In genomic region chr7:12422855-12423254, GRCm38 (mm10) we compare ENCODE assay signal across 10 mouse cellular contexts. TPM values are rescaled to one million over a fixed set of nuclear protein-coding genes. Genes with fewer than 3 reads are reported as not detected.
DNase-seq lines count a peak whose midpoint lies in the region; ATAC-seq and TF ChIP-seq lines count a peak whose summit lies in the region.
"Had no signal": no experiment of that assay in that cellular context is flagged by ENCODE, and none has a peak within 500 bp of the region (broad histone marks: within the 10 kb centered on the region; RNA-seq: fewer than 3 reads in every experiment).

No protein-coding gene starts in this region.

- 55% methylated on average over 3 of the region's 3 CpGs for WGBS in heart, embryonic 14.5 days
- WGBS in hindbrain, embryonic 13.5 days: 61% methylated on average over 3 of the region's 3 CpGs
- WGBS in midbrain, embryonic 10.5 days: 66% methylated on average over 3 of the region's 3 CpGs

- no peaks in the 10 kb centered on the region for H3K9me3 ChIP-seq in heart, embryonic 14.5 days (ENCODE audit: control insufficient read depth, low read length)
- H3K9me3 ChIP-seq in hindbrain, embryonic 13.5 days: no peaks in the 10 kb centered on the region
- H3K9me3 ChIP-seq in midbrain, embryonic 10.5 days (replicated peaks): no peaks in the 10 kb centered on the region

- TF ChIP-seq CTCF in cortical plate, adult 2 months (IDR thresholded peaks at IDR 0.05; ENCODE audit: extremely low read depth, insufficient read depth, low read length): no peak

- H3K4me1 ChIP-seq in heart, embryonic 14.5 days (ENCODE audit: control insufficient read depth in 2 of 2, insufficient read depth in 2 of 2, low read length in 2 of 2): peaks cover 0 to 7% of the 10 kb centered on the region in 2 experiments; a peak in 1 of 4 replicates
- no peaks in the 10 kb centered on the region; the same call in 1 of the 2 replicates for H3K4me1 ChIP-seq in cortical plate, adult 2 months (ENCODE audit: control insufficient read depth, insufficient read depth, low read length)
- H3K4me1 ChIP-seq in hindbrain, embryonic 13.5 days (replicated peaks): peaks cover 18% of the 10 kb centered on the region
- H3K4me1 ChIP-seq in midbrain, embryonic 10.5 days: peaks cover 8% of the 10 kb centered on the region

- no peak for ATAC-seq in heart, embryonic 14.5 days (ENCODE audit: insufficient number of reproducible peaks, insufficient read depth, low FRiP score, low read depth)
- ATAC-seq in hindbrain, embryonic 13.5 days (ENCODE audit: low FRiP score): no peak; the same call in 1 of the 2 replicates

- H3K4me3 ChIP-seq in heart, embryonic 14.5 days (ENCODE audit: control insufficient read depth in 1 of 2, insufficient read depth in 1 of 2, low read depth in 1 of 2, low read length in 2 of 2): peak overlapping the region; percentile 51 to 77; a peak in 3 of 4 replicates
- peak overlapping the region; percentile 90 for H3K4me3 ChIP-seq in cortical plate, adult 2 months (ENCODE audit: insufficient read depth, low read length)
- peak overlapping the region; percentile 67 for H3K4me3 ChIP-seq in hindbrain, embryonic 13.5 days
- H3K4me3 ChIP-seq in midbrain, embryonic 10.5 days: peak overlapping the region; percentile 64

- TF ChIP-seq POLR2A in cortical plate, adult 2 months (IDR thresholded peaks at IDR 0.05; ENCODE audit: extremely low read depth, insufficient read depth, low read length): no peak

- DNase-seq in heart, postnatal 36 days: no peak
- no peak for DNase-seq in midbrain, embryonic 10.5 days (ENCODE audit: low spot score)
- no peak for DNase-seq in cerebellum, postnatal 4 days (ENCODE audit: low spot score in 2 of 2)
- no peak for DNase-seq in testis, postnatal 10 days (ENCODE audit: low spot score)
- no peak for DNase-seq in thymus, postnatal 14 days

- H3K9ac ChIP-seq in heart, embryonic 14.5 days (ENCODE audit: low read length): peak overlapping the region; percentile 68
- peak overlapping the region; percentile 79; the same call in 1 of the 2 replicates for H3K9ac ChIP-seq in hindbrain, embryonic 13.5 days

- peak overlapping the region; percentile 62; the same call in 1 of the 2 replicates for H3K4me2 ChIP-seq in heart, embryonic 14.5 days (ENCODE audit: low read length)
- peak overlapping the region; percentile 74 for H3K4me2 ChIP-seq in hindbrain, embryonic 13.5 days

- no peak overlapping the region for H3K27ac ChIP-seq in heart, embryonic 14.5 days (replicated peaks in 1 of 2; ENCODE audit: control insufficient read depth in 1 of 2, insufficient read depth in 1 of 2, low read depth in 2 of 2, low read length in 2 of 2)
- no peak overlapping the region for H3K27ac ChIP-seq in cortical plate, adult 2 months (ENCODE audit: insufficient read depth, low read length)
- no peak overlapping the region for H3K27ac ChIP-seq in hindbrain, embryonic 13.5 days
- H3K27ac ChIP-seq in midbrain, embryonic 10.5 days (replicated peaks): peak overlapping the region; percentile 84; the same call in 1 of the 2 replicates

- intact Hi-C loops in heart, postnatal 36 days (cut with DNase I): loop anchor here (10.0 kb wide), 2 partner anchors 352 to 632 kb away; partner anchors contain the start of gene Mzf1

- no peaks in the 10 kb centered on the region for H3K27me3 ChIP-seq in heart, embryonic 14.5 days (ENCODE audit: control insufficient read depth, insufficient read depth, low read length)
- no peaks in the 10 kb centered on the region for H3K27me3 ChIP-seq in hindbrain, embryonic 13.5 days
- H3K27me3 ChIP-seq in midbrain, embryonic 10.5 days (ENCODE audit: low read depth, poor library complexity, severe bottlenecking): no peaks in the 10 kb centered on the region

- H3K36me3 ChIP-seq in heart, embryonic 14.5 days (ENCODE audit: control insufficient read depth, insufficient read depth, low read length): 0 out of 2 replicates have a peak, but pooled peaks cover 2% of the 10 kb centered on the region
- peaks cover 25% of the 10 kb centered on the region for H3K36me3 ChIP-seq in hindbrain, embryonic 13.5 days
- H3K36me3 ChIP-seq in midbrain, embryonic 10.5 days: 0 out of 2 replicates have a peak, but pooled peaks cover 7% of the 10 kb centered on the region

RNA-seq across cellular contexts. Expression of gene Zfp551, which starts 0.3 kb away (rescaled TPM):
- 3.0 and 3.9 TPM in 2 replicates for polyA plus RNA-seq in heart, embryonic 14.5 days (2014; fragmentation: Nextera tagmentation; extraction: Ambion mirVana)
- total RNA-seq in heart, postnatal 36 days (2021): 1 to 10 TPM; 2.5 TPM
- 3.0 and 3.2 TPM in 2 replicates for polyA plus RNA-seq in cortical plate, adult 2 months (2012; rRNA removed)
- polyA plus RNA-seq in hindbrain, embryonic 13.5 days (2015; fragmentation: Nextera tagmentation; extraction: Ambion mirVana): 10.0 and 10.1 TPM in 2 replicates
- polyA plus RNA-seq in midbrain, embryonic 10.5 days (2016; fragmentation: Nextera tagmentation; extraction: Ambion mirVana): 2.5 and 3.9 TPM in 2 replicates

RNA-seq across cellular contexts. Expression of gene Vmn1r84, which starts 53.8 kb away (rescaled TPM):
- polyA plus RNA-seq in heart, embryonic 14.5 days (2014; fragmentation: Nextera tagmentation; extraction: Ambion mirVana): not detected in 2 replicates
- total RNA-seq in heart, postnatal 36 days (2021): not detected
- polyA plus RNA-seq in cortical plate, adult 2 months (2012; rRNA removed): not detected in 2 replicates
- polyA plus RNA-seq in hindbrain, embryonic 13.5 days (2015; fragmentation: Nextera tagmentation; extraction: Ambion mirVana): not detected in 2 replicates
- polyA plus RNA-seq in midbrain, embryonic 10.5 days (2016; fragmentation: Nextera tagmentation; extraction: Ambion mirVana): not detected in 2 replicates
- total RNA-seq: liver, adult 2 months had no signal
- polyA plus RNA-seq: frontal cortex, adult 2 months; liver, adult 2 months had no signal

RNA-seq across cellular contexts. Expression of gene Zfp606, which starts 55.2 kb away (rescaled TPM):
- 16.6 and 18.4 TPM in 2 replicates for polyA plus RNA-seq in heart, embryonic 14.5 days (2014; fragmentation: Nextera tagmentation; extraction: Ambion mirVana)
- total RNA-seq in heart, postnatal 36 days (2021): 10 to 100 TPM; 10.1 to 10.5 TPM
- 7.0 and 8.0 TPM in 2 replicates for polyA plus RNA-seq in cortical plate, adult 2 months (2012; rRNA removed)
- polyA plus RNA-seq in hindbrain, embryonic 13.5 days (2015; fragmentation: Nextera tagmentation; extraction: Ambion mirVana): 49.7 and 50.6 TPM in 2 replicates
- 35.0 and 41.6 TPM in 2 replicates for polyA plus RNA-seq in midbrain, embryonic 10.5 days (2016; fragmentation: Nextera tagmentation; extraction: Ambion mirVana)
